Mouse (Mus musculus): ENCODE results near the gene Erlin1. TPM values are rescaled to one million over a fixed set of nuclear protein-coding genes. Genes with fewer than 3 reads are reported as not detected.
A peak's percentile ranks its signal among the peaks of the same experiment; 100 is the strongest.

Gene Erlin1
- polyA plus RNA-seq, 1 experiment from 2014 or later, result 16.1 TPM

DNA sequence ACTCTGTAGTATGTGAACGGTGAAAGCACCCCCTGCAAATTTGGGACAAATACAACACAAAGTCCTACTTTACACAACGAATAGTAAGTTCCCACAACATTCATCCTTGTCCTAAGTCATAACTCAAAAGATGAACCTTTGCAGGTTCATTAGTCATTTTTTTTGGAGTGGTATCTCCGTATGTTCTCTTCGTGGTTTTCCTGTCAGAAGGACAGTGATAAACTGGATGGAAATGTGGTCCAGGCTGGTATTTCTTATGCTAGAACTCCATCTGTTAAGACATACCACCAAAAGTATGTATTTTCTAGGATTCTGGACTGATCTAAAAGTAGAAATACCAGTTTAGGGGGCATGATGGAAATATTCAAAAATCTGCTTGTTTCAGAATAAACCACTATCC is 1.4 kb downstream of the Erlin1 start:
- H3K9me3 ChIP-seq (replicated peaks; ENCODE audit: control insufficient read depth, low read length), result no peaks in the 10 kb centered on the region
- peaks cover 8% of the 10 kb centered on the region for H3K4me1 ChIP-seq (ENCODE audit: control insufficient read depth, insufficient read depth, low read length)
- no peak overlapping the region for H3K27ac ChIP-seq (ENCODE audit: low read length)
- no peak overlapping the region for H3K9ac ChIP-seq (ENCODE audit: low read length)
- peak overlapping the region; percentile 91 for H3K4me2 ChIP-seq (ENCODE audit: low read depth, low read length)
- no peaks in the 10 kb centered on the region for H3K27me3 ChIP-seq (ENCODE audit: control insufficient read depth, insufficient read depth, low read length)
- H3K4me3 ChIP-seq (ENCODE audit: low read length), result no peak overlapping the region
- ATAC-seq (replicated peaks; ENCODE audit: extremely low read depth, insufficient read depth, low FRiP score), result no peak
- WGBS, result 76% methylated on average over 4 of the region's 4 CpGs
- peaks cover 10% of the 10 kb centered on the region; the same call in 1 of the 2 replicates for H3K36me3 ChIP-seq (ENCODE audit: control insufficient read depth, insufficient read depth)

- Histone ChIP-seq H3K9ac (ENCODE audit: low read length) (no peak overlapping the region), H3K9me3 (replicated peaks; ENCODE audit: control insufficient read depth, low read length) (no peaks in the 10 kb centered on the region), H3K27ac (ENCODE audit: low read length) (no peak overlapping the region), H3K4me3 (ENCODE audit: low read length) (no peak overlapping the region), H3K4me1 (ENCODE audit: control insufficient read depth, insufficient read depth, low read length) (peaks cover 8% of the 10 kb centered on the region), H3K27me3 (ENCODE audit: control insufficient read depth, insufficient read depth, low read length) (no peaks in the 10 kb centered on the region), H3K4me2 (ENCODE audit: low read depth, low read length) (no peak overlapping the region), H3K36me3 (ENCODE audit: control insufficient read depth, insufficient read depth) (peaks cover 8% of the 10 kb centered on the region; the same call in 1 of the 2 replicates)
- ATAC-seq (replicated peaks; ENCODE audit: extremely low read depth, insufficient read depth, low FRiP score), result no peak
- WGBS, result 80% methylated on average over 9 of the region's 9 CpGs
These were observed 2.1 kb downstream of the Erlin1 start for GRCm38 (mm10) chr19:44067323-44068049.

GRCm38 (mm10) chr19:44064734-44065133 is 4.9 kb downstream of the Erlin1 start:
- Histone ChIP-seq H3K4me2 (ENCODE audit: low read depth, low read length) (no peak overlapping the region), H3K36me3 (ENCODE audit: control insufficient read depth, insufficient read depth) (peaks cover 9% of the 10 kb centered on the region; the same call in 1 of the 2 replicates), H3K27ac (ENCODE audit: low read length) (no peak overlapping the region), H3K27me3 (ENCODE audit: control insufficient read depth, insufficient read depth, low read length) (no peaks in the 10 kb centered on the region), H3K9me3 (replicated peaks; ENCODE audit: control insufficient read depth, low read length) (no peaks in the 10 kb centered on the region), H3K4me3 (ENCODE audit: low read length) (no peak overlapping the region), H3K9ac (ENCODE audit: low read length) (no peak overlapping the region), H3K4me1 (ENCODE audit: control insufficient read depth, insufficient read depth, low read length) (peaks cover 5% of the 10 kb centered on the region; the same call in 1 of the 2 replicates)
- ATAC-seq (replicated peaks; ENCODE audit: extremely low read depth, insufficient read depth, low FRiP score), result no peak
- WGBS, result 95% methylated on average over 2 of the region's 2 CpGs

GRCm38 (mm10) chr19:44063773-44064172 is 5.8 kb downstream of the Erlin1 start:
- Histone ChIP-seq H3K9me3 (replicated peaks; ENCODE audit: control insufficient read depth, low read length) (no peaks in the 10 kb centered on the region), H3K9ac (ENCODE audit: low read length) (no peak overlapping the region), H3K27ac (ENCODE audit: low read length) (no peak overlapping the region), H3K36me3 (ENCODE audit: control insufficient read depth, insufficient read depth) (peaks cover 11% of the 10 kb centered on the region; the same call in 1 of the 2 replicates), H3K4me2 (ENCODE audit: low read depth, low read length) (no peak overlapping the region), H3K27me3 (ENCODE audit: control insufficient read depth, insufficient read depth, low read length) (no peaks in the 10 kb centered on the region), H3K4me3 (ENCODE audit: low read length) (no peak overlapping the region), H3K4me1 (ENCODE audit: control insufficient read depth, insufficient read depth, low read length) (peaks cover 3% of the 10 kb centered on the region; the same call in 1 of the 2 replicates)
- ATAC-seq (replicated peaks; ENCODE audit: extremely low read depth, insufficient read depth, low FRiP score), result no peak
- 87% methylated on average over 7 of the region's 7 CpGs for WGBS

DNA sequence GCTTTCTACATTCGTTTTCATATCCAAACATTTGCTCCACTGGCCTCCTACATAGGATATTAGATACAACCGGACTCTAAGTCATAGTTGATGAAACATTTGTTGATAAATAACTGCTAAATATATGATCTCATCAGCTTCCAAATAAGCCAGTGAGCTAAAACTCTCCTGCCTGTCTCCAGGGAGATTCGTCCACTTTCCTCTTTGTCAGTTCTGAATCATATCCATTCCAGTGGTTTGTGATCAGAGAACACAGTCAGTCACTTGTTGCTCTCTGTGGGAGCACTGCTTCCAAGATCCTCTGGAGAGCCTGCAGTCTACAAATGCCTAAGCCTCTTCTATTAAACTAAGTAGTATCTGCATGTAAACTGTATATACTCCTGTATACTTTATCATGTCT is 9.4 kb downstream of the Erlin1 start:
- H3K27ac ChIP-seq (ENCODE audit: low read length), result no peak overlapping the region
- 78% methylated on average over 3 of the region's 3 CpGs for WGBS
- peaks cover 13% of the 10 kb centered on the region; the same call in 1 of the 2 replicates for H3K36me3 ChIP-seq (ENCODE audit: control insufficient read depth, insufficient read depth)
- H3K27me3 ChIP-seq (ENCODE audit: control insufficient read depth, insufficient read depth, low read length), result no peaks in the 10 kb centered on the region
- H3K9me3 ChIP-seq (replicated peaks; ENCODE audit: control insufficient read depth, low read length), result no peaks in the 10 kb centered on the region
- no peak overlapping the region for H3K9ac ChIP-seq (ENCODE audit: low read length)
- H3K4me3 ChIP-seq (ENCODE audit: low read length), result no peak overlapping the region
- H3K4me2 ChIP-seq (ENCODE audit: low read depth, low read length), result no peak overlapping the region
- ATAC-seq (replicated peaks; ENCODE audit: extremely low read depth, insufficient read depth, low FRiP score), result no peak
- H3K4me1 ChIP-seq (ENCODE audit: control insufficient read depth, insufficient read depth, low read length), result no peaks in the 10 kb centered on the region

DNA sequence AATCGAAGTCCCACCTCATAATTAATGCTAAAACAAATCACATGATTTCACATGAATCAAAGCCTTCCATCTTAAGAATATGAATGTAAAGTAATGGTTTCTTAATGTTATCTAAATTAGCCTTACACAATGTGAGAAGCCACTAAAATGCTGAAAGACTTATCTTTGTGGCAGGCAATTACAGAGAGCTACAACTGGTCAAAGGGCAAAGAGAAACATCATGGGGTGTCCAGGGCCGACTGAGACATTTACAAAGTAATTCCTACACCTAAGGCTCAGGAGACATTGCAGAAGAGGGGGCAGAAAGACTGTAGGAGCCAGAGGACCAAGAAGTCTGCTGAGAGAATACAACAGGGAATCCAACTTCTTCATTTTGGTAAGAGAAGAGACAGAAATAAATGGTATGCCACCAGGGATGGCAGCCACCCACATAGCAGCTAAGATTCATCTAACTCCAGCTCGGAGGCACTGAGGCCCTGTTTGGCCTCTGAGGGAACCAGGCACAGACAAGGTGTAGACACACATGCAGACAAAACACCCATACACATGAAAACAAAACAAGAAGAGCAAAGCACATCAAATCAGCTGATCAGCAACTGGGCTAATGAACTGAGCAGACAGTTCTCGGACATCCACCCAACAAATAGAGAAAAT is 14.3 kb downstream of the Erlin1 start:
- peaks cover 7% of the 10 kb centered on the region; the same call in 1 of the 2 replicates for H3K36me3 ChIP-seq (ENCODE audit: control insufficient read depth, insufficient read depth)
- ATAC-seq (replicated peaks; ENCODE audit: extremely low read depth, insufficient read depth, low FRiP score), result no peak
- H3K4me2 ChIP-seq (ENCODE audit: low read depth, low read length), result no peak overlapping the region
- H3K27ac ChIP-seq (ENCODE audit: low read length), result no peak overlapping the region
- no peak overlapping the region for H3K9ac ChIP-seq (ENCODE audit: low read length)
- no peak overlapping the region for H3K4me3 ChIP-seq (ENCODE audit: low read length)
- H3K9me3 ChIP-seq (replicated peaks; ENCODE audit: control insufficient read depth, low read length), result no peaks in the 10 kb centered on the region
- WGBS, result 82% methylated on average over 4 of the region's 4 CpGs
- no peaks in the 10 kb centered on the region for H3K27me3 ChIP-seq (ENCODE audit: control insufficient read depth, insufficient read depth, low read length)
- no peaks in the 10 kb centered on the region for H3K4me1 ChIP-seq (ENCODE audit: control insufficient read depth, insufficient read depth, low read length)

DNA sequence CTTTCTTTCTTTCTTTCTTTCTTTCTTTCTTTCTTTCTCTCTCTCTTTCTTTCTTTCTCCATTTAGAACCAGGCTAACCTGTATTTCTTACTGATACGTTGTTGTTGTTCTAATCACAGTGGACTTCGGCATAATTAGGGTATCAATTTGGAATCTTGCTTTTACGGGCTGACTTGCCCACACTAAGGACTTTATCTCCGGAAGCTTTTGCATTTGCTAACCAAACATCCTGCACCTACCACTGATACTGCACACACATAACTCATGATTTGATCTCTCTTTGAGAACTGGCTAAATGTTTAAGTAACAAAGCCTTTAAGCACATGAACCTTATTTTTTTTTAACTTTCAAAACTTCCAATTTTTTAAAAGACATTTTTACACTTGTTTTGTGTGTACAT is 19.2 kb downstream of the Erlin1 start:
- 61% methylated on average over 4 of the region's 4 CpGs for whole genome bisulfite sequencing
- Histone ChIP-seq H3K4me3 (ENCODE audit: low read length) (no peak overlapping the region), H3K4me2 (ENCODE audit: low read depth, low read length) (no peak overlapping the region), H3K4me1 (ENCODE audit: control insufficient read depth, insufficient read depth, low read length) (no peaks in the 10 kb centered on the region), H3K9ac (ENCODE audit: low read length) (no peak overlapping the region), H3K27ac (ENCODE audit: low read length) (no peak overlapping the region), H3K9me3 (replicated peaks; ENCODE audit: control insufficient read depth, low read length) (no peaks in the 10 kb centered on the region), H3K36me3 (ENCODE audit: control insufficient read depth, insufficient read depth) (peaks cover 13% of the 10 kb centered on the region), H3K27me3 (ENCODE audit: control insufficient read depth, insufficient read depth, low read length) (no peaks in the 10 kb centered on the region)
- ATAC-seq (replicated peaks; ENCODE audit: extremely low read depth, insufficient read depth, low FRiP score), result no peak

DNA sequence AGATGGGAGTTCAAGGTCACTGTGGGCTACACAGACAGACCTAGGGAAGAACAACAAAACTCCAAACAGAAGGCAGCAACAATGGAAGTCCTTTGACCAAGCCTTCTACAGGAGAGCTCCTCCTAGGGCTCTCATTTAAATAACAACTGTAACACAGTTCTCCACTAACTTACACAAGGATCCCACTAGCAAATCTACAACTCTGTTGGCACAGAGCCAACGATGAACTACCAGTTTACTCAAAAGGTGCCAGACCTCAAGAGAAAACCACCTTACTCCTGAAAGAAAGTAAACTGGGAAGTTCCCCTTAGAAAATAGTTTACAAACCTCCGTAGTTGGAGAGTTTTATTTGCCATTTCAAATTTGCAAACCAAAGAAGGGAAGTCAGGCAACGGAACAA is 20.3 kb downstream of the Erlin1 start:
- 63% methylated on average over 3 of the region's 3 CpGs for WGBS
- Histone ChIP-seq H3K4me2 (ENCODE audit: low read depth, low read length) (no peak overlapping the region), H3K27ac (ENCODE audit: low read length) (no peak overlapping the region), H3K9me3 (replicated peaks; ENCODE audit: control insufficient read depth, low read length) (no peaks in the 10 kb centered on the region), H3K9ac (ENCODE audit: low read length) (no peak overlapping the region), H3K36me3 (ENCODE audit: control insufficient read depth, insufficient read depth) (peaks cover 13% of the 10 kb centered on the region), H3K4me3 (ENCODE audit: low read length) (no peak overlapping the region), H3K4me1 (ENCODE audit: control insufficient read depth, insufficient read depth, low read length) (no peaks in the 10 kb centered on the region), H3K27me3 (ENCODE audit: control insufficient read depth, insufficient read depth, low read length) (no peaks in the 10 kb centered on the region)
- no peak for ATAC-seq (replicated peaks; ENCODE audit: extremely low read depth, insufficient read depth, low FRiP score)

DNA sequence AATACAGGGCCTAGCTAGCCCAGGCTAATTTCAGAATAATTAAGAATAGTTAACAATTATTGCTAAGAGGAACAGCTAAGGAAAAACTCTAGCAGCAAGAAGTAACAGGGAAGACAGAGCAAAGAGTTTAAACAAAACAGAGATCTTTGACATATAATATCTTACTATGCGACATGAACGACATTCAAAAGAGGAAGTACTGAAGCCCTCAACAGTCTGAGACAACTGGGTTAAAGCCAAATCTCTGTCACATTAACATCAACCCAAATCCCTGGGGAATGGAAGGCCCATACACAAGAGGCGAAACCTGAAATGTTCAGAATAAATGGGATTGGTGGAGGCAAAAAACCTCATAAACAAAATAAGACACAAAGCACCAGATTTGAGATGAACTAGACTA is 23.7 kb downstream of the Erlin1 start:
- H3K36me3 ChIP-seq (ENCODE audit: control insufficient read depth, insufficient read depth), result peaks cover 10% of the 10 kb centered on the region
- H3K27ac ChIP-seq (ENCODE audit: low read length), result no peak overlapping the region
- H3K4me2 ChIP-seq (ENCODE audit: low read depth, low read length), result no peak overlapping the region
- ATAC-seq (replicated peaks; ENCODE audit: extremely low read depth, insufficient read depth, low FRiP score), result no peak
- H3K4me3 ChIP-seq (ENCODE audit: low read length), result no peak overlapping the region
- no peak overlapping the region for H3K9ac ChIP-seq (ENCODE audit: low read length)
- no peaks in the 10 kb centered on the region for H3K9me3 ChIP-seq (replicated peaks; ENCODE audit: control insufficient read depth, low read length)
- WGBS, result 76% methylated on average over 3 of the region's 3 CpGs
- H3K4me1 ChIP-seq (ENCODE audit: control insufficient read depth, insufficient read depth, low read length), result no peaks in the 10 kb centered on the region
- H3K27me3 ChIP-seq (ENCODE audit: control insufficient read depth, insufficient read depth, low read length), result no peaks in the 10 kb centered on the region
